Mouse (Mus musculus) macrophage (primary cell): Measurements from ENCODE around the gene Uap1. TPM values are rescaled to one million over a fixed set of nuclear protein-coding genes. Genes with fewer than 3 reads are reported as not detected.
A peak's percentile ranks its signal among the peaks of the same experiment; 100 is the strongest.

Experiments
- H3K27ac ChIP-seq: fragments of 350-480 bp; formaldehyde crosslinking; 2 replicates; pipeline ENCODE4 v1.9.0; 2021
- H3K36me3 ChIP-seq: fragments of 350-480 bp; formaldehyde crosslinking; 2 replicates; pipeline ENCODE4 v1.9.0; 2021; ENCODE audit errors: inconsistent target
- H3K4me3 ChIP-seq: fragments of 350-480 bp; formaldehyde crosslinking; 2 replicates; pipeline ENCODE4 v1.9.0; 2021; ENCODE audit errors: inconsistent target
- H3K79me2 ChIP-seq: fragments of 350-480 bp; formaldehyde crosslinking; 2 replicates; pipeline ENCODE4 v1.9.0; 2021; ENCODE audit errors: inconsistent target
- WGBS: methylation state at CpG from one replicate; pipeline ENCODE4 v1.1.7; 2026; ENCODE audit warnings: inconsistent platforms; ENCODE audit not compliant: missing documents; 5-methylcytosine and 5-hydroxymethylcytosine counted together
- polyA plus RNA-seq: library from polyadenylated mRNA; stranded (reverse); fragments of 250-400 nt; gene quantifications from 3 replicates; pipeline ENCODE4 v1.2.4, GENCODE M21; 2018; ENCODE audit warnings: inconsistent platforms

Uap1 gene
- polyA plus RNA-seq, 1 experiment from 2014 or later = 13.5 TPM

DNA sequence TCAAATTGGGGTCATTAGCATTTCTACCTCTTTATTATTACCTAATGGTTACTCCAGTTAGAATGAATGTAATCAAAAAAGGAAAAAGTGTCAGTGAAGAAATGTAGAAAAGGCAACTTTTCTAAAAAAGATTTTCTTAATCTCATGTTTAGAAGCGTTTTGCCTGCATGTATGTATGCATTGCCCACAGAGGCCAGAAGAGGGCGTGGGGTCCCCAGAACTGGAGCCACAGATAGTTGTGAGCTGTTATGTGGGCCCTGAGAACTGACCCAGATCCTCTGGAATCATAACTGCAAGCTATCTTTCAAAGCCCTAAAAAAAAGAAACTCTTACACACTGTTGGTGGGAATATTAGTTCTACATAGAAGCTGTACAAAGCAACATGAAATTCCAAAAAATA, 19.5 kb downstream of the Uap1 start:
- H3K4me3 ChIP-seq = no peak overlapping the region
- WGBS = 86% methylated on average over 2 of the region's 2 CpGs
- no peaks in the 10 kb centered on the region for H3K79me2 ChIP-seq
- peaks cover 18% of the 10 kb centered on the region; the same call in 1 of the 2 replicates for H3K36me3 ChIP-seq
- H3K27ac ChIP-seq = no peak overlapping the region

DNA sequence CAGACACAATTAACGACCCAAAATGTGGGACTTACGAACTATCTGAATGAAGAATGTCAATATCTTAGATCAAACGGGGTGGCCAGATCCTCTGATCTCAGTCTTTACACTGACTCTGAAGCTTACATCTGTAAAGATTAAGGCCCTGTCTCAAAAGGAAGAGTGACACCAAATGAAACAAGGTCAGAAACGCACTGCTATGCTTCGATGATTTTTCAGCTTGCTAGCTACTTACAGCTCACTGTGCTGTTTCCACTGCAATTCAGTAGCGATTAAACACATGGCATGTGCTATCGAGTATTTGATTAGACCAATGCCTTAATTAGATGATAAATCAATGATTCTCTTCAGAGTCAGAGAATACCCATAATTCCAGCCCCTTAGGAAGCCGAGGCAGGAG, 20.8 kb downstream of the Uap1 start:
- Histone ChIP-seq H3K27ac (no peak overlapping the region), H3K36me3 (peaks cover 25% of the 10 kb centered on the region; the same call in 1 of the 2 replicates), H3K4me3 (no peak overlapping the region), H3K79me2 (no peaks in the 10 kb centered on the region)
- WGBS = 97% methylated on average over 8 of the region's 8 CpGs

DNA sequence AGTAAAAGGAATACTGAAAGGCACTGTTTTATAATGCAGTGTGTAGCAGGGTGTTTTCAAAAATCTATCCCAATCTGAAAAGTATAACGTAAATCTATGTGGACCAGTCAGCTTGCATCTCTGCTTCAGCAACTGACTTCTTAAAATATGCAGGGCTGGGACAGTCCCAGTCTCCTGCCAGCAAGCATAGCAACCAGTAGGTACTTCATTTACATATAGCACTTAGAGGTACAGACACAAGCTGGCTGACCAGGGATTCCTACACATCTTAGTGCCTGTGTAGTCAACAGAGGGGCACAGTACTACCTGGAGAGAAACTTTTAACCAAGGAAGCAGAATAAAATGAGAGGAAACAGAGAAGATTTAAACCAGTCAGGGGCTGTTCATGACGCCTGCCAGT, 22.2 kb downstream of the Uap1 start:
- peaks cover 28% of the 10 kb centered on the region; the same call in 1 of the 2 replicates for H3K36me3 ChIP-seq
- WGBS = 100% methylated on average over 2 of the region's 2 CpGs

DNA sequence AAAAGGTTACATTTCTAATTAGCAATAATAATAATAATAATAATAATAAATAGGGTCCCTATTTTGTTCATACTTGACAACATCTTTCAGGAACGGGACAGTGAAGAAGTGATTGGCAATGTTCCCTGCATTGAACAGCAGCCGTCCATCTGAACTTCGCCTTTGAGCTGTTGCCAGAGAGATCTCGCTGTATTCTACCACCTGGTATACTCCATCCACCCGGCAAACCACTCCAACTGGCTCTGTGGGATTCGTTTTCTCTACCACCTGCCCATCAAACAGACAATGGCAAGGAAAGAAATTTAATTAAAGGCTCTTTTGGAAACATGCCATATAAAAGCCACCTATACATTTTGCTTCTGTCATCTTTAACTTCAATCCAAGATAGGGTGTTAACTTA, 23.9 kb downstream of the Uap1 start:
- Histone ChIP-seq H3K79me2 (no peaks in the 10 kb centered on the region), H3K36me3 (peaks cover 24% of the 10 kb centered on the region; the same call in 1 of the 2 replicates), H3K27ac (no peak overlapping the region), H3K4me3 (no peak overlapping the region)
- 95% methylated on average over 6 of the region's 6 CpGs for WGBS

More for the DNA sequence above, 22.2 kb downstream of the Uap1 start:
- Histone ChIP-seq H3K4me3 (no peak overlapping the region), H3K79me2 (no peaks in the 10 kb centered on the region), H3K27ac (no peak overlapping the region)

DNA sequence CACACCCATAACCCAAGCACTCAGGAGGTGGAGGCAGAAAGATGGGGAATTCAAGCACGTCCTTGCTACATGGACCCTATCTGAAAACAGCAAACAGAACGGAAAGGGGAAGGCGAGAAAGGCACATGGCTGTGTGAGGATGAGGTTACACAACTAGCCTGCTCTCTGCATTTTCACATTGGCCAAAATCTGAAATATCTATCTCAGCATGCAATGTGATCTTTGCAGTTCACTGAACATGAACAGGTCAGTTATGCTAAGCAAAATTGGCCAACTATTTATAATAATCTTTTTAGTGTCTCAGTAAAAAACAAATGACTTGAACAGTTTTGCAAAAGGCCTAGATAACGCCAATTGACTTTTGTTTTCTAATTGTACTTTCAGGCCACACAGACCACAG, 25.0 kb downstream of the Uap1 start:
- H3K27ac ChIP-seq = no peak overlapping the region
- H3K4me3 ChIP-seq = no peak overlapping the region
- no peaks in the 10 kb centered on the region for H3K79me2 ChIP-seq
- peaks cover 21% of the 10 kb centered on the region; the same call in 1 of the 2 replicates for H3K36me3 ChIP-seq
- 64% methylated on average over 4 of the region's 4 CpGs for WGBS

DNA sequence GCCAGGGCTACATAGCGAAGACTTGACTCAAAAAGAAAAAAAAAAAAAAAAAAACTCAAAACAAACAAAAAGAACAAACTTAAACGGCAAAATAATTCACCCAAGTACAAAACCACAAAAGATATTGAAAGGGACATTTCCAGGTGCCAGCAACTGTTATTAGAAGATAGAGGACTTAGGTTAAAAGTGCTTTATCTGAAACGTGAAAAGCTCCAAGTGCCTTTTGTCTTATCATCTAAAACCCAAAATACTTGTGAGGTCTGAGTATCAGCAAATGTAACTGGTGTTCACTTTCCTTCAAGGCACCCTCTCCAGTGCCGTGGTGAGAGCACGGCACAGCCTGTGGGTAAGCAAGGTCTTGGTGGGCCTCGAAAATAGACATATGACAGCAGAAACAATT, 26.2 kb downstream of the Uap1 start:
- Histone ChIP-seq H3K27ac (no peak overlapping the region), H3K36me3 (peaks cover 29% of the 10 kb centered on the region; the same call in 1 of the 2 replicates), H3K4me3 (no peak overlapping the region), H3K79me2 (no peaks in the 10 kb centered on the region)
- WGBS = 87% methylated on average over 5 of the region's 6 CpGs

DNA sequence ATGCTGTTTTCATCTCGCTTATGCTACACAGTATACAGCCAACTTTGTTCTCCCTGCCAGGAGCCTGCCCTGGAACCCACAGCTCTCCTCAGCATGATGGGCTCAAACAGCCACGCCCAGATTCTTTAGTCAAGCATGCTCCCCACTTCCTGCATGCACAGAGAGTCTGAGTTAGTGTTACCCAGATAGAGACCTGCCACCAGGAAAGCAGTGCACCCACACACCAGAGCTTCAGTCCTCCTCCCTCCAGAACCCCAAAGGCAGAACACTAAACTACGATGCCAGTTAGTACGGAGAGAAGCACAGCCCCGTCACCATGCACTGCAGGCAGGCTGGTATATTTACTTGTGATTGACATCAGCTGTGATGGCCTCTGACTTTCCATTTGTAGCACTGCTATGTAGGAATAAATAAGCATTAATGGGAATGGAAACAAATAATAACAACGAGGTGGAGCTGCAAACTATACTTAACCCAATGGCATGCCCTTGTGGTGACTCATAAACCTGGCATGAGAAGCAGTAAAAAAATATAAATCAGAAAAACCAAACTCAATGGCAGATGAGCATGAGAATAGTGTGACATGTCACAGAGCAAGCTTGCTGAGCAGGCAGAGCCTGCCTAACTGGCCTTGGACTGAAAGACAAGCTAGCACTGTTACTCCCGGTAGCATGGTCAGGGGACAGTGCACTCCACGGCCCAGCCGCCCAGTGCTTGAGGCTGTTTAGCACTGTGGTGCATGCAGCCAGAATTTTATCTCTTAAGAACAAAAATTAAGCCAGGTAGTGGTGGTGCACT, 26.9 kb downstream of the Uap1 start:
- Histone ChIP-seq H3K36me3 (peaks cover 35% of the 10 kb centered on the region; the same call in 1 of the 2 replicates), H3K27ac (no peak overlapping the region), H3K79me2 (no peaks in the 10 kb centered on the region), H3K4me3 (no peak overlapping the region)
- WGBS = 93% methylated on average over 9 of the region's 9 CpGs

DNA sequence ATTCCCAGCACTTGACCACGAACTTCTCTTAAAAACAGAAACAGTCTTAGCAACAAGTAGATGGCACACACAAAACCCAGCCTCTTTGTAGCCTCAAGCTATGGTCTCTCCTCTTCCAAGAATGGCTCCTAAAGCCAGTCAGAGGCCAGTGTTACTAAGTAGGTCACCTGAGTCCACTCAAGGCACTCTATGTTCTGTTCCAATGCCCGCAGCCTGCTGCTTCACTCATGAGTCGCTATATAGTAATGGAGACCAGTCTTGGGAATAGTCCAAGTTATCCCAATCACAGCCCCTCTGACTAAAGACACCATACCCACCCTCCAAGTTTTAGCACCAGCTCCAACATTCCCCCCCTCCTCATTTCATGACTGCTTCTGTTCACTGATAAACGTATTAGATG, 29.2 kb downstream of the Uap1 start:
- no peaks in the 10 kb centered on the region for H3K79me2 ChIP-seq
- no peak overlapping the region for H3K4me3 ChIP-seq
- WGBS = 89% methylated on average over 3 of the region's 4 CpGs
- H3K36me3 ChIP-seq = peaks cover 47% of the 10 kb centered on the region
- no peak overlapping the region for H3K27ac ChIP-seq

DNA sequence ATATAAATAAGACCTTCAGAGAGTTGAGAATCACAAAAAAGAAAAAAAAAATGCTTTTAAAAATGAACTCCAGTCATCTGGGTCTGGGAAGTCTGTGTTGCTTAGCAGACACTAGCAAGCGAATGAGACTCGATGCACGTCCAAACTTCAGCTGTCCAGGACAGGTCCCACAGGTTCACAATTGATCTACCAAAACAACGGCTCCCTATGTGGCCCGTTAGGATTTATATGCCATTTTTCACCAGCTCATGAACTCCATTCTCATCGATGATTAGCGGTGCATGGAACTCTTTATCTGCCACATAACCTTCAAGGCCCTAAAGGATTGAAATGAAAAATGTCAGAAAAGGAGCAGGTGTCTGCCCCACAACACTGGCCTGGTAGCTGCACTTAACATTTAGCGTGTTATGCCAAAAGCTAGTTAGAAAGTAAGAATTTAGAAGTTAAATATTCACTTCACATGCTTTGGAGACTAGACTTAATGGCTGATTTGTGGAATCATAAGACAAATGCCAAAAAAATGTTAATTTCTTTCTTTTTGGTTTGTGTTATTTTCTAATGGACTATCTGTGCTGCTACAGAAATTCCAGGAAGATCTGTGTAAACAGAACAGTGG, 32.4 kb downstream of the Uap1 start:
- WGBS = 90% methylated on average over 8 of the region's 8 CpGs
- Histone ChIP-seq H3K36me3 (peaks cover 28% of the 10 kb centered on the region), H3K79me2 (no peaks in the 10 kb centered on the region), H3K4me3 (no peak overlapping the region), H3K27ac (no peak overlapping the region)

DNA sequence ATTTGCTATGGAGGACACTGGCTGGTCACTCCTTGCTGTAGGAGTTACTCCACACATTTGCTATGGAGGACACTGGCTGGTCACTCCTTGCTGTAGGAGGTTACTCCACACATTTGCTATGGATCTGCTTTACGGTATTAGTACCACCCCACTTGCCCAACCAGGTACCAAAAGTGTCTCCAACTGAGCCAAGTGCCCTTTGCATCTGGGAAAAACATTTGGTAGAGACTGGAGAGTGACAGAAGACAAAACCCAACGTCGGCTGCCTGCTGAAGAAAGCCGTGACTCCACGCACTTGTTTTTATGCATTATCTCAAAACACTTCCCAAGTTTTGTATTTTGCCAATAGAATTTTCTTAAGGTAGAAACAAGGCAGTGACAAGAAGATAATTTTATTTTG, 33.1 kb downstream of the Uap1 start:
- H3K79me2 ChIP-seq = no peaks in the 10 kb centered on the region
- no peak overlapping the region for H3K4me3 ChIP-seq
- 95% methylated on average over 5 of the region's 5 CpGs for WGBS
- H3K27ac ChIP-seq = no peak overlapping the region
- peaks cover 28% of the 10 kb centered on the region for H3K36me3 ChIP-seq

DNA sequence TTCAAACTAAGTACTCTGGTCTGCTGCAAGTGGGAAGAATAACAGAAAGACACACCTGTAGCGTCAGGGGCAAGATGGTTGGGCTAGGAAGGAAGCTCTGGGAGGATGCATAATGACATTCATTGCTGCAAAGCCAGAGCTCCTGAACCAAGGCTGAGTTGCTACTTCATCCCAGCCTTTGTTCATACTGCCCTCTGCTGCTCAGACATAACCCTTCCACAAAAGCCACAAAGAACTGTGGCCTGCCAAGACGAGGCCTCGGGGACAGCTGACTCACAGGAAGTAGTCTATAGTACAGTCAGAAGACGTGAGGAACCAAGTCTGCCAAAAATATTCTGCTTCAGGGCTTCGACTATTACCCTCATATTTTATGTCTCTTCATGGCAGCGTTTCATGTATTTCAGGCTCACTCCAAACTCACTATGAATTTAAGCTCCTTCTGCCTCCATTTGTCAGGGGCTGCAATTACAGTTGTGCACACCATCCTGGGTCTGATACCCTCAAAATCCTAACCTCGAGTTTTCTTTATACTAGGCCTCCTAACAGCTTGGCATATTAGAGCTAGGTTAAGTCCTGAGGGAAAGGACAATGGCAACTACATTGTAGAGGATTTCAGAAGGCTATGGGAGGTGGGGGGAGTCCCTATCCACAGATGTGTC, 38.3 kb downstream of the Uap1 start:
- Histone ChIP-seq H3K4me3 (no peak overlapping the region), H3K36me3 (no peaks in the 10 kb centered on the region), H3K79me2 (no peaks in the 10 kb centered on the region), H3K27ac (0 out of 2 replicates have a peak overlapping the region, but pooled peaks have one; percentile 17)
- 9% methylated on average over 7 of the region's 7 CpGs for WGBS

DNA sequence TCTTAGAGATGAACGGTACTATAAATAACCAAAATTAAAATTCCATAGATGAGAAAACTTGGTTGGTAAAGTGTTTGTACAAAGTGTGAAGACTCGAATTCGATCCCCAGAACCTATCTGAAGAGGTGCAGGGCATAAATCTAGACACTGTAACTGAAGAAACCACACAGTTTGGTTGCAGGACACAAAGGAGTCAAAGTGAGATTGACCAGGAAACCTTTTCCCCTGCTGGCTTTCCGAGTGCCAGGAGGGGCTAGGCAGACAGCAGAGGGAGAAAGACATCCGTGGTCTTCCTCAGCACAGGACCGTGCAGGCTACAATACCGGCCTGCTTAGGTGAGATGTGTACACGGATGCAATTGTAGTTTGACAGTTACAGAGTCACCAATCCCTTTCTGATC, 40.5 kb downstream of the Uap1 start:
- no peak overlapping the region for H3K4me3 ChIP-seq
- no peak overlapping the region for H3K27ac ChIP-seq
- H3K79me2 ChIP-seq = no peaks in the 10 kb centered on the region
- 93% methylated on average over 8 of the region's 8 CpGs for WGBS
- H3K36me3 ChIP-seq = no peaks in the 10 kb centered on the region

DNA sequence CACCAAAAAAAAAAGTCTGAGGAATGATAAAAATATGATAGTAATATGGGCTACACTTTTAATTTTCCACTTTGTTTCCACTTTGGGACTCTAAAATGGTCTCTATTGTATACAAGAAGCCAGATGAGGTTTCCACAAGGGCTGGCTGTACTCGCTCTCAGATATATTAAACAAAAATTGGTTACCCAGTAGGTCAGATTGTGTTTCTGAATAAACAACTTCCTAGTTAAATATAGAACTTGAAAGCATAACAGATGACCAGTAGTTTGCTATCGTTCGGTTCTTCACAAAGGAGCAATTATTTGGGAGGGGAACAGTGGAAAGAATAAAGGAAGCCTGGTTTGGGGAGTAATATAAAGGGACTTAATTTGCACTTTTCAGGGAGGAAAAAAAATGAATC, 43.8 kb downstream of the Uap1 start:
- no peak overlapping the region for H3K4me3 ChIP-seq
- no peak overlapping the region for H3K27ac ChIP-seq
- 94% methylated on average over 3 of the region's 3 CpGs for WGBS
- H3K36me3 ChIP-seq = no peaks in the 10 kb centered on the region
- no peaks in the 10 kb centered on the region for H3K79me2 ChIP-seq

DNA sequence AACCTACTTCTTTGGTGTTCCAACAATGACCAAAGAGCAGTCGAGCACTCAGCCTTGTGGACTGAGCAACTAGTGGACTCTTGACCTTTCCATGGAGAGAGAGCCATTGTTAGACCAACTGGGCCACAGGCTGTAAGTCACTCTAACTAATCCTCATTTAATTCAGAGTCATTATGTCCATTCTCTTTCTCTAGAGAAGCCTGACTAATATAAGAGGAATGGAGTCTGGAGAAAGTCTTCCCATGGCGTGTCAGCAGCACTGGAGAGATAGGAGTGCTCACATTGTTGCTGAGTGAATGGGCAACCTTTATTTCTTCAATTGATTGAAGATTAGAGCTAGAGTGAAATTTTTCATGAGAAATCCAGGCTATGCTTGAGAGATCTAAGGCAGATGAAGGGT, 50.1 kb downstream of the Uap1 start:
- no peak overlapping the region for H3K27ac ChIP-seq
- WGBS = 98% methylated on average over 2 of the region's 2 CpGs
- no peak overlapping the region for H3K4me3 ChIP-seq
- H3K36me3 ChIP-seq = no peaks in the 10 kb centered on the region
- H3K79me2 ChIP-seq = no peaks in the 10 kb centered on the region

DNA sequence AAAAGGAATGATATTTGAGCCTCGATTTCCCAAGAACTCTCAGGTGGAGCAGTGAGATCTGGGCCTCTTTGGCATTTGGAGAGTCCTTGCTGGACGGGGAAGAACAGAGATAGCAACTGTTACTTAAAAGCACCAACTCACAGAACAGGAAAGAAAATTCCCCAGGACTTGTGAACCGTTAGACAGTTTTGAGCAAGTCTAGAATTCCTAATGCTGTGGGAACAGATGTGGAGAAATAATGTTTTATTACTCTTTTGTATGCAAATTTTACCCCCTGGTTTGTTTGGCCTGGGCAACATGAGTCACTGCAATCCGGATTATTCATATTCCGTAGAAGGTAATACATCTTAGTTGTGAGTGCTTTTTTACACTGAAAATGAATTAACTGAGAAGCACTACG, 61.1 kb downstream of the Uap1 start:
- Histone ChIP-seq H3K79me2 (no peaks in the 10 kb centered on the region), H3K4me3 (no peak overlapping the region), H3K36me3 (no peaks in the 10 kb centered on the region), H3K27ac (no peak overlapping the region)
- 94% methylated on average over 6 of the region's 6 CpGs for WGBS
